Comparison of ENCODE assay signal across 11 mouse cellular contexts in the genomic region with DNA sequence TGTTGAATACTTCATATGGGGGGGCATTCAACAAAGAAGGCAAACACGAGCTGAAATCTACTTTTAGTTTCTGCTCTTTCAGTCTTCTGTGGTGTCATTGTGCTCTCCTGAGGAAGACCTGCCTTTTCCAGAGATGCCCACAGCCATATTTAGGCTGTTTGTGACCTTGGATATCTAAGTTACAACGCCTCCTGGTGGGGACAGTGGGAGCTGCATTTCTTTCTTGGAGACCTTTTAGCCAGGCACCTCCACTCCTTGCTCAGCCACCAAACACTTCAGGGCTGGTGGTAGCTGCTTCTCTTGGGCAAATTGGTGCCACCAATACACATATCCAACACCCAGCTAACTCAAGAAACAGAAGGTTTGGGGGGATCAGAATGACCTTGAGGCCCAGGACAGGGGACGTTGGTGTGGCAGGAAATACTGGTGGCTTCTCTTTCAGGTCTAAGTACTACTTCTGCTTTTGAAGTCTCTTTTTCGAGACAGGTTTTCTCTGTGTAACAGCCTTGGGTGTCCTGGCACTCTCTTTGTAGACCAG. TPM values are rescaled to one million over a fixed set of nuclear protein-coding genes. Genes with fewer than 3 reads are reported as not detected.
DNase-seq lines count a peak whose midpoint lies in the region; ATAC-seq and TF ChIP-seq lines count a peak whose summit lies in the region.
"Had no signal": no experiment of that assay in that cellular context is flagged by ENCODE, and none has a peak within 500 bp of the region (broad histone marks: within the 10 kb centered on the region; RNA-seq: fewer than 3 reads in every experiment).

No protein-coding gene starts in this region.

- WGBS in forebrain, postnatal 0 days = 65% methylated on average over 4 of the region's 4 CpGs
- WGBS in forebrain, embryonic 16.5 days = 61% methylated on average over 4 of the region's 4 CpGs
- WGBS in liver, adult 2 months = 57% methylated on average over 4 of the region's 4 CpGs
- 39% methylated on average over 4 of the region's 4 CpGs for WGBS in liver, embryonic 11.5 days

- H3K4me1 ChIP-seq in forebrain, postnatal 0 days (ENCODE audit: insufficient read depth) = peaks cover 10% of the 10 kb centered on the region
- H3K4me1 ChIP-seq in forebrain, embryonic 16.5 days (replicated peaks; ENCODE audit: control insufficient read depth, insufficient read depth, low read length) = peaks cover 25% of the 10 kb centered on the region
- H3K4me1 ChIP-seq in liver, adult 2 months (ENCODE audit: control insufficient read depth, insufficient read depth, low read length) = no peaks in the 10 kb centered on the region
- H3K4me1 ChIP-seq in liver, embryonic 11.5 days (replicated peaks; ENCODE audit: control insufficient read depth, insufficient read depth, low read length) = peaks cover 15% of the 10 kb centered on the region

- no peak for TF ChIP-seq POLR2A in liver, adult 2 months (IDR thresholded peaks at IDR 0.05; ENCODE audit: extremely low read depth, insufficient read depth, low read length)

- no peak overlapping the region for H3K4me2 ChIP-seq in forebrain, postnatal 0 days (ENCODE audit: low read depth)
- H3K4me2 ChIP-seq in forebrain, embryonic 16.5 days (ENCODE audit: low read length) = no peak overlapping the region
- no peak overlapping the region for H3K4me2 ChIP-seq in liver, embryonic 11.5 days
- H3K4me2 ChIP-seq: liver, embryonic 15.5 days had no signal

- no peak overlapping the region for H3K4me3 ChIP-seq in forebrain, postnatal 0 days (ENCODE audit: low read depth, low read length)
- no peak overlapping the region for H3K4me3 ChIP-seq in forebrain, embryonic 16.5 days (replicated peaks; ENCODE audit: low read length)
- H3K4me3 ChIP-seq in liver, adult 2 months (ENCODE audit: insufficient read depth, low read depth, low read length) = no peak overlapping the region
- no peak overlapping the region for H3K4me3 ChIP-seq in liver, embryonic 11.5 days (ENCODE audit: low read depth, low read length)
- H3K4me3 ChIP-seq: liver, embryonic 15.5 days had no signal

- no peaks in the 10 kb centered on the region for H3K36me3 ChIP-seq in forebrain, postnatal 0 days (ENCODE audit: insufficient read depth)
- no peaks in the 10 kb centered on the region for H3K36me3 ChIP-seq in forebrain, embryonic 16.5 days (ENCODE audit: control insufficient read depth, insufficient read depth)
- no peaks in the 10 kb centered on the region for H3K36me3 ChIP-seq in liver, adult 2 months (ENCODE audit: control insufficient read depth, insufficient read depth, low read length)
- H3K36me3 ChIP-seq in liver, embryonic 11.5 days (ENCODE audit: control insufficient read depth, insufficient read depth, low read length) = no peaks in the 10 kb centered on the region
- H3K36me3 ChIP-seq: liver, embryonic 15.5 days had no signal

- peaks cover 16% of the 10 kb centered on the region for H3K27me3 ChIP-seq in forebrain, postnatal 0 days (ENCODE audit: insufficient read depth, low read length)
- peaks cover 30% of the 10 kb centered on the region for H3K27me3 ChIP-seq in forebrain, embryonic 16.5 days (replicated peaks; ENCODE audit: control insufficient read depth, insufficient read depth, low read length)
- H3K27me3 ChIP-seq in liver, adult 2 months (ENCODE audit: control insufficient read depth, insufficient read depth, low read length) = peaks cover 14% of the 10 kb centered on the region
- H3K27me3 ChIP-seq in liver, embryonic 11.5 days (replicated peaks; ENCODE audit: control insufficient read depth, insufficient read depth, low read length) = peaks cover 92% of the 10 kb centered on the region

- no peak overlapping the region for H3K27ac ChIP-seq in forebrain, postnatal 0 days (ENCODE audit: low read depth, low read length)
- no peak overlapping the region for H3K27ac ChIP-seq in forebrain, embryonic 16.5 days (ENCODE audit: low read length)
- H3K27ac ChIP-seq in liver, adult 2 months (replicated peaks; ENCODE audit: insufficient read depth, low read depth, low read length) = no peak overlapping the region
- H3K27ac ChIP-seq in liver, embryonic 11.5 days (ENCODE audit: low read depth, low read length) = no peak overlapping the region
- H3K27ac ChIP-seq: liver, embryonic 15.5 days had no signal

- no peaks in the 10 kb centered on the region for H3K9me3 ChIP-seq in forebrain, postnatal 0 days (ENCODE audit: low read length)
- H3K9me3 ChIP-seq in forebrain, embryonic 16.5 days (ENCODE audit: control insufficient read depth, low read length) = no peaks in the 10 kb centered on the region
- H3K9me3 ChIP-seq in liver, embryonic 11.5 days (ENCODE audit: control insufficient read depth, low read length) = no peaks in the 10 kb centered on the region
- H3K9me3 ChIP-seq: liver, embryonic 15.5 days had no signal

- peak; percentile 34 for TF ChIP-seq CTCF in forebrain, postnatal 0 days (IDR thresholded peaks at IDR 0.05; ENCODE audit: low read depth)
- peak; percentile 30; the same call in 1 of the 2 replicates for TF ChIP-seq CTCF in liver, adult 2 months (IDR thresholded peaks at IDR 0.05; ENCODE audit: low read depth, low read length)

- DNase-seq in forebrain, postnatal 0 days = no peak
- no peak for DNase-seq in liver, adult 2 months (ENCODE audit: extremely low read depth, low read depth, low spot score)
- DNase-seq in liver, embryonic 11.5 days (ENCODE audit: low spot score) = no peak
- DNase-seq in NIH3T3 (ENCODE audit: low read depth) = peak; percentile 44
- no peak for DNase-seq in ovary, postnatal 14 days (ENCODE audit: low spot score)
- no peak for DNase-seq in adrenal gland, adult 18-20 months (ENCODE audit: low spot score in 2 of 2)
- DNase-seq: heart, adult 11 months had no signal

- no peak overlapping the region for H3K9ac ChIP-seq in forebrain, postnatal 0 days
- no peak overlapping the region for H3K9ac ChIP-seq in forebrain, embryonic 16.5 days (replicated peaks; ENCODE audit: low read depth, low read length)
- no peak overlapping the region for H3K9ac ChIP-seq in liver, adult 2 months (ENCODE audit: low read depth, low read length)
- no peak overlapping the region for H3K9ac ChIP-seq in liver, embryonic 11.5 days (ENCODE audit: low read depth, low read length)
- H3K9ac ChIP-seq: liver, embryonic 15.5 days had no signal

- no peak for ATAC-seq in forebrain, postnatal 0 days
- ATAC-seq in forebrain, embryonic 16.5 days = no peak
- no peak for ATAC-seq in liver, embryonic 11.5 days (replicated peaks; ENCODE audit: low FRiP score)
- peak; percentile 15; the same call in 1 of the 2 replicates for ATAC-seq in megakaryocyte progenitor cell, adult 5-6 weeks (replicated peaks; ENCODE audit: poor library complexity)
- ATAC-seq: intestine, embryonic 16.5 days had no signal

- H3K79me2 ChIP-seq in liver, adult 2 months (ENCODE audit: control insufficient read depth, insufficient read depth, low read length) = no peaks in the 10 kb centered on the region

RNA-seq across cellular contexts. Expression of a gene that starts 15.8 kb away (rescaled TPM):
- 17.7 and 23.7 TPM in 2 replicates for total RNA-seq in forebrain, postnatal 0 days (2014; rRNA removed)
- 25.8 and 26.1 TPM in 2 replicates for polyA plus RNA-seq in forebrain, postnatal 0 days (2015; fragmentation: Nextera tagmentation; extraction: Ambion mirVana)
- 9.8 and 11.4 TPM in 2 replicates for polyA plus RNA-seq in forebrain, embryonic 16.5 days (2015; fragmentation: Nextera tagmentation; extraction: Ambion mirVana)
- total RNA-seq in liver, adult 2 months (2014; rRNA removed) = 0.13 TPM in 1 of 2 replicates, not detected in the other
- 0.29 and 0.50 TPM in 2 replicates for polyA plus RNA-seq in liver, adult 2 months (2012; rRNA removed)
- polyA plus RNA-seq in liver, embryonic 11.5 days (2014; fragmentation: Nextera tagmentation; extraction: Ambion mirVana) = 0.66 and 1.2 TPM in 2 replicates
- total RNA-seq in megakaryocyte progenitor cell, adult 5-6 weeks (2015) = not detected in 2 replicates
- not detected in 2 replicates for total RNA-seq in megakaryocyte progenitor cell, adult 5-6 weeks (2017)
- total RNA-seq in adrenal gland, adult 18-20 months (2021) = 1 to 10 TPM; 1.9 to 2.4 TPM

RNA-seq across cellular contexts. Expression of a gene that starts 32.0 kb away (rescaled TPM):
- 0.92 and 3.0 TPM in 2 replicates for total RNA-seq in forebrain, postnatal 0 days (2014; rRNA removed)
- 0.91 and 0.94 TPM in 2 replicates for polyA plus RNA-seq in forebrain, postnatal 0 days (2015; fragmentation: Nextera tagmentation; extraction: Ambion mirVana)
- 2.6 and 3.1 TPM in 2 replicates for polyA plus RNA-seq in forebrain, embryonic 16.5 days (2015; fragmentation: Nextera tagmentation; extraction: Ambion mirVana)
- total RNA-seq in liver, adult 2 months (2014; rRNA removed) = 7.2 and 10.0 TPM in 2 replicates
- 8.9 and 12.1 TPM in 2 replicates for polyA plus RNA-seq in liver, adult 2 months (2012; rRNA removed)
- 83.2 and 101 TPM in 2 replicates for polyA plus RNA-seq in liver, embryonic 11.5 days (2014; fragmentation: Nextera tagmentation; extraction: Ambion mirVana)
- total RNA-seq in megakaryocyte progenitor cell, adult 5-6 weeks (2015) = 25.7 and 33.4 TPM in 2 replicates
- 14.2 and 15.0 TPM in 2 replicates for total RNA-seq in megakaryocyte progenitor cell, adult 5-6 weeks (2017)
- 1 to 10 TPM; 9.3 to 9.4 TPM for total RNA-seq in adrenal gland, adult 18-20 months (2021)

RNA-seq across cellular contexts. Expression of a gene that starts 43.9 kb away (rescaled TPM):
- 67.3 and 74.6 TPM in 2 replicates for total RNA-seq in forebrain, postnatal 0 days (2014; rRNA removed)
- polyA plus RNA-seq in forebrain, postnatal 0 days (2015; fragmentation: Nextera tagmentation; extraction: Ambion mirVana) = 97.7 and 116 TPM in 2 replicates
- polyA plus RNA-seq in forebrain, embryonic 16.5 days (2015; fragmentation: Nextera tagmentation; extraction: Ambion mirVana) = 58.0 and 69.5 TPM in 2 replicates
- total RNA-seq in liver, adult 2 months (2014; rRNA removed) = 36.1 and 36.4 TPM in 2 replicates
- polyA plus RNA-seq in liver, adult 2 months (2012; rRNA removed) = 45.8 and 52.2 TPM in 2 replicates
- 84.3 and 84.5 TPM in 2 replicates for polyA plus RNA-seq in liver, embryonic 11.5 days (2014; fragmentation: Nextera tagmentation; extraction: Ambion mirVana)
- total RNA-seq in megakaryocyte progenitor cell, adult 5-6 weeks (2015) = 40.2 and 55.6 TPM in 2 replicates
- 39.6 and 46.2 TPM in 2 replicates for total RNA-seq in megakaryocyte progenitor cell, adult 5-6 weeks (2017)
- total RNA-seq in adrenal gland, adult 18-20 months (2021) = 10 to 100 TPM; 45.8 to 59.0 TPM

RNA-seq across cellular contexts. Expression of a gene that starts 48.2 kb away (rescaled TPM):
- total RNA-seq in forebrain, postnatal 0 days (2014; rRNA removed) = 0.29 TPM in 1 of 2 replicates, not detected in the other
- 0.17 TPM in 1 of 2 replicates, not detected in the other for polyA plus RNA-seq in forebrain, postnatal 0 days (2015; fragmentation: Nextera tagmentation; extraction: Ambion mirVana)
- polyA plus RNA-seq in forebrain, embryonic 16.5 days (2015; fragmentation: Nextera tagmentation; extraction: Ambion mirVana) = not detected in 2 replicates
- 0.18 TPM in 1 of 2 replicates, not detected in the other for total RNA-seq in liver, adult 2 months (2014; rRNA removed)
- not detected in 2 replicates for polyA plus RNA-seq in liver, adult 2 months (2012; rRNA removed)
- 0.25 TPM in 1 of 2 replicates, not detected in the other for polyA plus RNA-seq in liver, embryonic 11.5 days (2014; fragmentation: Nextera tagmentation; extraction: Ambion mirVana)
- total RNA-seq in megakaryocyte progenitor cell, adult 5-6 weeks (2015) = not detected in 2 replicates
- 0.24 TPM in 1 of 2 replicates, not detected in the other for total RNA-seq in megakaryocyte progenitor cell, adult 5-6 weeks (2017)
- under 1 TPM in 1 of 2 experiments, not detected in 1; 0.32 TPM for total RNA-seq in adrenal gland, adult 18-20 months (2021)
